Mouse (Mus musculus): ENCODE data around the gene Dhx57. TPM values are rescaled to one million over a fixed set of nuclear protein-coding genes. Genes with fewer than 3 reads are reported as not detected.

The Dhx57 gene
- total and polyA plus RNA-seq, 3 experiments = 3.4 to 6.8 TPM; not detected in 1

- Histone ChIP-seq H3K27ac (ENCODE audit: control insufficient read depth, low read depth, low read length) (peak overlapping the region; percentile 77), H3K4me3 (ENCODE audit: control insufficient read depth in 1 of 2, insufficient read depth in 1 of 2, low read depth in 2 of 2, low read length in 2 of 2) (no peak overlapping the region), H3K4me1 (ENCODE audit: control insufficient read depth in 1 of 2, insufficient read depth in 2 of 2, low read length in 2 of 2) (peaks cover 15 to 28% of the 10 kb centered on the region in 2 experiments), H3K27me3 (ENCODE audit: control insufficient read depth in 1 of 2, insufficient read depth in 2 of 2, low read length in 2 of 2) (no peaks in the 10 kb centered on the region), H3K9me3 (replicated peaks; ENCODE audit: insufficient read depth, low read length) (no peaks in the 10 kb centered on the region), H3K9ac (ENCODE audit: control insufficient read depth, low read depth, low read length, poor library complexity, severe bottlenecking) (peak overlapping the region; percentile 12), H3K36me3 (ENCODE audit: control insufficient read depth in 1 of 2, insufficient read depth in 2 of 2, low read length in 2 of 2) (peaks cover 0 to 28% of the 10 kb centered on the region in 2 experiments; a peak in 2 of 4 replicates), H3K79me2 (ENCODE audit: control insufficient read depth, insufficient read depth, low read length, poor library complexity) (no peaks in the 10 kb centered on the region)
- peak; percentile 69 for DNase-seq (ENCODE audit: low read depth, low spot score)
- TF ChIP-seq EP300 (IDR thresholded peaks at IDR 0.05; ENCODE audit: low read depth in 1 of 2, low read length in 2 of 2) = 0 out of 4 replicates have a peak, but pooled peaks of 1 of the 2 experiments have one; percentile 13
- no peak for TF ChIP-seq RAD21 (IDR thresholded peaks at IDR 0.05; ENCODE audit: low read depth, low read length)
- peak; percentile 44 for TF ChIP-seq MAX (IDR thresholded peaks at IDR 0.05; ENCODE audit: low read length)
- TF ChIP-seq TCF12 (IDR thresholded peaks at IDR 0.05; ENCODE audit: low read depth, low read length) = no peak
- TF ChIP-seq CHD2 (IDR thresholded peaks at IDR 0.05; ENCODE audit: low read length) = no peak
- no peak for TF ChIP-seq USF2 (IDR thresholded peaks at IDR 0.05; ENCODE audit: borderline replicate concordance in 1 of 2, insufficient read depth in 1 of 2, low read depth in 1 of 2, low read length in 2 of 2)
- TF ChIP-seq MAFK (IDR thresholded peaks at IDR 0.05; ENCODE audit: borderline replicate concordance, low read depth, low read length) = no peak
- no peak for TF ChIP-seq SMC3 (IDR thresholded peaks at IDR 0.05; ENCODE audit: low read depth, low read length)
- no peak for TF ChIP-seq KAT2A (conservative IDR thresholded peaks at IDR 0.05; ENCODE audit: low read depth, low read length)
Measured at GRCm38 (mm10) chr17:80234376-80234775, 55.9 kb downstream of the Dhx57 start.

- Histone ChIP-seq H3K79me2 (ENCODE audit: control insufficient read depth, insufficient read depth, low read length, poor library complexity) (no peaks in the 10 kb centered on the region), H3K4me3 (ENCODE audit: control insufficient read depth in 1 of 2, insufficient read depth in 1 of 2, low read depth in 2 of 2, low read length in 2 of 2) (no peak overlapping the region; a peak in 1 of 4 replicates), H3K4me1 (ENCODE audit: control insufficient read depth in 1 of 2, insufficient read depth in 2 of 2, low read length in 2 of 2) (peaks cover 15 to 28% of the 10 kb centered on the region in 2 experiments), H3K27me3 (ENCODE audit: control insufficient read depth in 1 of 2, insufficient read depth in 2 of 2, low read length in 2 of 2) (no peaks in the 10 kb centered on the region), H3K27ac (ENCODE audit: control insufficient read depth, low read depth, low read length) (peak overlapping the region; percentile 77), H3K36me3 (ENCODE audit: control insufficient read depth in 1 of 2, insufficient read depth in 2 of 2, low read length in 2 of 2) (peaks cover 0 to 28% of the 10 kb centered on the region in 2 experiments; a peak in 2 of 4 replicates), H3K9me3 (replicated peaks; ENCODE audit: insufficient read depth, low read length) (no peaks in the 10 kb centered on the region), H3K9ac (ENCODE audit: control insufficient read depth, low read depth, low read length, poor library complexity, severe bottlenecking) (peak overlapping the region; percentile 12)
- DNase-seq (ENCODE audit: low read depth, low spot score) = peak; percentile 78
- no peak for TF ChIP-seq BHLHE40 (IDR thresholded peaks at IDR 0.05; ENCODE audit: borderline replicate concordance, low read depth, low read length)
- TF ChIP-seq KAT2A (conservative IDR thresholded peaks at IDR 0.05; ENCODE audit: low read depth, low read length) = no peak
- no peak for TF ChIP-seq MAFK (IDR thresholded peaks at IDR 0.05; ENCODE audit: borderline replicate concordance, low read depth, low read length)
- no peak for TF ChIP-seq HCFC1 (IDR thresholded peaks at IDR 0.05; ENCODE audit: low read depth, low read length)
- TF ChIP-seq EP300 (IDR thresholded peaks at IDR 0.05; ENCODE audit: low read depth in 1 of 2, low read length in 2 of 2) = peak; percentile 65
- TF ChIP-seq TBP (IDR thresholded peaks at IDR 0.05; ENCODE audit: low read depth, low read length) = 0 out of 2 replicates have a peak, but pooled peaks have one; percentile 38
- TF ChIP-seq ZC3H11A (IDR thresholded peaks at IDR 0.05; ENCODE audit: low read depth, low read length) = no peak
- no peak for TF ChIP-seq MEF2A (IDR thresholded peaks at IDR 0.05; ENCODE audit: extremely low read depth, insufficient replicate concordance, low read depth, low read length, poor library complexity, severe bottlenecking)
- TF ChIP-seq SIN3A (IDR thresholded peaks at IDR 0.05; ENCODE audit: low read length) = peak; percentile 31; the same call in 1 of the 2 replicates
- TF ChIP-seq ZKSCAN1 (IDR thresholded peaks at IDR 0.05; ENCODE audit: low read depth, low read length) = no peak
- no peak for TF ChIP-seq NRF1 (IDR thresholded peaks at IDR 0.05; ENCODE audit: insufficient read depth, low read depth, low read length, poor library complexity, severe bottlenecking)
- TF ChIP-seq ETS1 (IDR thresholded peaks at IDR 0.05; ENCODE audit: low read depth, low read length) = no peak
- TF ChIP-seq GATA1 (IDR thresholded peaks at IDR 0.05; ENCODE audit: low read depth, low read length) = peak; percentile 60
- TF ChIP-seq POLR2A (IDR thresholded peaks at IDR 0.05; ENCODE audit: control insufficient read depth in 1 of 2, insufficient read depth in 1 of 2, low read depth in 1 of 2, low read length in 2 of 2, poor library complexity in 1 of 2) = no peak
Measured at GRCm38 (mm10) chr17:80233844-80234243, 56.4 kb downstream of the Dhx57 start.
